Mouse (Mus musculus): ENCODE measurements at regions not wholly inside any gene's neighbourhood (a gene's known extent, or its start where the extent isn't known, plus 50 kb on each side); places are given as distances from the start of the nearest gene placed in this dataset.

DNA sequence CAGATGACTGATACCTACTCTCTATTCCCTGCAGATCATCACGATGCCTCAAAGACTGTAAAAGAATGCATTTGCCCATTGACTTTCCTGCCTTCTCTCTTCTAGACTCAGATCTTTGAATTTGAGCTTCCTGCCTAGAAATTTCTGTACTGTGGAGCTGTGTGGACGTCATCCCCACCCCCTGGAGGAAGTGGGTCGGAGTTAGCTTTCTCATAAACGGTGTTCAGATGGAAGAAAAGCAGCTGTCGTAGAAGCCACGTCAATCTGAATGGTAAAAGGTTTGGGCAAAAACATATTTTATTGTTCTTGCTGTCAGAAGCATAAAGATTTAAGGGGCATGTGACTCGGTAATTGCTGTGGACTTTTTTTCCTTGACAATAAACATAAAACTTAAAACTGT lies 154.6 kb upstream of the Mvb12b start:
- DNase-seq (ENCODE audit: low read depth, low spot score), result peak; percentile 38

GRCm38 (mm10) chr2:34038982-34039381 lies 151.2 kb upstream of the Mvb12b start:
- DNase-seq (ENCODE audit: low read depth, low spot score), result no peak

- no peak for DNase-seq (ENCODE audit: low read depth, low spot score)
These were observed 145.5 kb upstream of the Mvb12b start for GRCm38 (mm10) chr2:34033212-34033611.

GRCm38 (mm10) chr2:34031421-34031820 lies 143.7 kb upstream of the Mvb12b start:
- no peak for DNase-seq (ENCODE audit: low read depth, low spot score)

DNA sequence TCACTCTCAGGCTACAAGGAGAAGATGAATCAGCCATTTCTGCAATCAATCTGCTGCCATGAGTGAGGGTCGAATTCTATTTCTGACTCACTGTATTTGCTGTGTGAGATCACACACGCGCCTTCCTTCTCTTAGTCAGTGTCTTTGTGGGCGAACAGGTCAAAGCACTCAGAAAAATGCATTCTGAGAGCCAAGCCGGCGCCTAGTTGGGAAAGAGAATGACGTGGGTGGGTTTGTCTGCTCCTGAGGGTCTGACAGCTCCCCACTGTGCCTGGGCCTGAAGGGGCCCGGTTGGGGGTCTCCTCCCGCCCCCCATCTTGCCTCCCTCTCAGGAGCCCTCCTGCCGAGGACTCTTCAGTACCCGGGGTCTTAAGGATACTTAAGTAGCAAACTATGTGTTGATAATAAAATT lies 143.3 kb upstream of the Mvb12b start:
- no peak for DNase-seq (ENCODE audit: low read depth, low spot score)

- DNase-seq (ENCODE audit: low read depth, low spot score), result no peak
These were observed 139.7 kb upstream of the Mvb12b start for GRCm38 (mm10) chr2:34027445-34027844.

DNA sequence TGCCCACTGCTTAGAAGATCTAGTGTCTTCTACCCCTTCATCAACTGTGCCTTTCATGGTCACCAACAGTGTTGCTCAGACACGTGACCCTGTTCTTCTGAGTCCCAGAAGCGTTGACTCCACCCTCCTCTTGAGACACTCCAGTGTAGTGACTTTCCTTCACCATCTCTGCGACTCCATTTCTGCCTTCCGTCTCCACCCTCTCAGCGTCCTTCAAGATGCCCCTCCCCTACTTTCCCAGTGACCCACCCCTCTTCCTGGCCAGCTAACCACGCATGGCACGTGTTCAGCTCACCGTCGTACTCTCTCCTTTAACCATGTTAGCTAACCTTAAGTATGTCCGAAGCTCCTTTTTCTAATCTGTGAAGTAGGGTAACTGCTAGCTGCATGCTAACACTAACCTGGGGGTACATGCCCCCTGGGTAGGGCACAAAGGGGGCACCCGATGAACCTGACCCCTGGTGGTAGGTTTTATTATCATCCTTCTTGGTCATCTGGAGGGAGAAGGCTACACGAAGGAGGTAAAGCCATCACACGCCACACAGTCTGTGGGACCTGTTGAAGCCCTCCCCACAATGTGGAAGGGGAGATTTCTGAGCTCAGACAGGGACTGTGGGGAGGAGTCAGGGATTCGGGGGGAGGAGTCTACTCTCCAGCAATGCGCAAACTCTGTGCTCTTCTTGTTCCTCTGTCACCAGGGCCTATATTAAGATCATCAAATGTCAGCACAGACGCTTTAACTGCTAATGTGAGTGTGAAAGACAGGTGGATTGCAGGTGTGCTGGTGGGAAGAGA lies 139.0 kb upstream of the Mvb12b start:
- DNase-seq (ENCODE audit: low read depth, low spot score), result no peak

DNA sequence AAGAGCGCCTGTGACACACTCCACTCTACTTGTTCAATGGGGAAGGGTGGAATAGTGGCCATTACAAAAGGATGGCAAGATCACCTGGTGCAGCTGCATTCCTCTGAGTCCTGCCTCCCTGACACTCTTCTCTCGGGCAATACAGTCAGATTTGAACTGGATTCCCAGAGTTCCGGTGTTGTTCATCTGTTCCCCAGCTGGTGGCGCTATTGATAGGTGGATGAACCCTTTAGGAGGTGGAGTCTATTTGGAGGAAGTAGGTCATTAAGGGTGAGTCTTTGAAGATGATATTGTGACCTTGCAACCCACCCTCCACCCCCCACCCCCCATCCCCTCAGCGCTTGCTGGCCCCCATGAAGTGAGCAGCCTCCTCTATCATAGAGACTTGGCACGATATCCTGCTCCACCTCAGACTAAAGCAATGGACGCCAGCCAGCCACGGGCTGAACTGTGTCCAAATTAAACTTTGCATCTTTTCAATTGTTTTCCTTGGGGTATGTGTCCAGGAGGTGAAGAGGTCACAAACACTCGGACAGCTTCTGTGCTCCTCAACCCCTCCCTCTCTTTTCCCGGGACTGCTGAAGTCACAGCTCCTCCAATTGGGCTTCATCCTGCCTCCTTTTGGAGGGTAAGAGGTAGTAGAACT lies 138.1 kb upstream of the Mvb12b start:
- peak; percentile 45 for DNase-seq (ENCODE audit: low read depth, low spot score)

GRCm38 (mm10) chr2:34017142-34017453 lies 129.4 kb upstream of the Mvb12b start:
- DNase-seq (ENCODE audit: low read depth, low spot score), result no peak

- no peak for DNase-seq (ENCODE audit: low read depth, low spot score)
These were observed 128.8 kb upstream of the Mvb12b start for GRCm38 (mm10) chr2:34016350-34017141.

- no peak for DNase-seq (ENCODE audit: low read depth, low spot score)
These were observed 127.9 kb upstream of the Mvb12b start for GRCm38 (mm10) chr2:34015640-34015995.

GRCm38 (mm10) chr2:34014868-34015639 lies 127.3 kb upstream of the Mvb12b start:
- no peak for DNase-seq (ENCODE audit: low read depth, low spot score)

- no peak for DNase-seq (ENCODE audit: low read depth, low spot score)
These were observed 122.4 kb upstream of the Mvb12b start for GRCm38 (mm10) chr2:34010166-34010565.

GRCm38 (mm10) chr2:34007916-34008315 lies 120.2 kb upstream of the Mvb12b start:
- no peak for DNase-seq (ENCODE audit: low read depth, low spot score)

DNA sequence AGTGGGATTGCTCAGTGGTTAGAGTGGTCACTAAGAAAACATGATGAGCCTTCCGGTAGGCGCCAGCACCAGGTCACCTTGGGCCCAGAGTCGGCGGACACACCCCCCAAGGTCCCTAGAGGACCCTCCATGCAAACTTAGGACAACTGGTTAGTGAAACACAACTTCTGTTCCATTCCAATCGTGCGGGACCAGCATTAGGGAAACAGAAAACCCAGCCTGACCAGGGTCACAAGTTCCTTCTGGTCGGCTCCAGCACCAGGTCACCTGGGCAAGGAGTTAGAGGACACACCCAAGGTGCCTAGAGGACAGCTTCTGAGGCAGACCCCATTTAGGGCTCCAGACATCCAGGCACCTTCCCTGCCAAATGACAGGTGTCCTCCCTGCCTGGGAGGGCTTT lies 109.4 kb upstream of the Mvb12b start:
- no peak for DNase-seq (ENCODE audit: low read depth, low spot score)

GRCm38 (mm10) chr2:33996331-33996730 lies 108.6 kb upstream of the Mvb12b start:
- DNase-seq (ENCODE audit: low read depth, low spot score), result no peak

DNA sequence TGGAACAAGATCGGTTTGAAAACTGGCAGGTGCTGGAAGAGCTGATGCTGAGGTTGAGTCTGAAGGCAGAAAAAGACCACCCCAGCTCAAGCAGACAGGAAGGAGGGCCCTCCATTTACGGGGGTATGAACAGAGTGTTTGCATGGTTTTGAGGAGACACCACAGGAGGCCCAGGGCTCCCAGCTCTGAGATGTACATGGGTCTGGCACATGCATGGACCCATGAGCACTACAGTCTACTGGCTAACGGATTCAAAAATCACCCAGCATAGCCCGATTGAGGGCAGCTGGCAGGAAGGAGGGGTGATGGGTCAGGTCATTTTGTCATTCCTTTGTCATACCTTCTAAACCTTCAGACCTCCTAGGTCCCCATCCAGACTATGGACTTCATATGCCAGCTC lies 103.6 kb upstream of the Mvb12b start:
- DNase-seq (ENCODE audit: low read depth, low spot score), result no peak

- DNase-seq (ENCODE audit: low read depth, low spot score), result no peak
These were observed 103.0 kb upstream of the Mvb12b start for GRCm38 (mm10) chr2:33990711-33991110.

DNA sequence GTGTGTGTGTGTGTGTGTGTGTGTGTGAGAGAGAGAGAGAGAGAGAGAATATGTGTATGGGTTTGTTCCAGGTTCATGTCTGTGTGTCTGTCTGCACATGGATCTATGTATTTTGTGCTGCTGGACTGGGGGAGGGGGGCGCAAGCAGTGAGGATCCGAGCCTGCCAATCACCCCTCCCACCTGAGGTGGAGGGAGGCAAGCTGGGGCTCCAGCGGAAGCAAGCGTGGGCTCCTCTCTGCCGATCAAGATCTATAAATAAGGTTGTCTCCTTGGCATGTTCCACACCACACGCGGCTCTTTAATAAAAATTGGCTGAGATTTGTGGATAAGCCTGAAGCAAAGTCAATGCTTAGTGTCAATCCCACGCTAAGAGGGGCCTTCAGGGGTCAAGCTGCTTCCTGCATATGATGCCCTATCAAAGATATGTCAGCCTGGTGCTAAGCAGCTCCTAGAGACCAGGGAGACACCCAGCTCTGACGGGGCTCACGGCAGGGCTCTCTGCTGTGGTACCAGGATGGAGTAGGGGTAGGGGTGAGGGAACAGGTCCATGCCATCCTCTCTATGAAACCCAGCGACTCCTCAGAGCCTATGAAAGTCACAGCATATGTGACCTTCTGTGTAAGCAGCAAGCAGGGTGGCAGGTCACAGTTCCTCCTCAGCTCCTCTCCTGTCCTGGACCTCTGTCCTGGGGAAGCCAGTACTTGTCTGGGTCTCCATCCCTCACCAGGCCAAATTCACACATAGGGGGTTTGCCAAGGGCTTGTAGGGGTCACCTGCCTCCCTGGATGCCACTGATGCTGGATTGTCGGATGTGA lies 102.0 kb upstream of the Mvb12b start:
- DNase-seq (ENCODE audit: low read depth, low spot score), result no peak

GRCm38 (mm10) chr2:33986420-33986819 lies 98.7 kb upstream of the Mvb12b start:
- DNase-seq (ENCODE audit: low read depth, low spot score), result no peak

GRCm38 (mm10) chr2:33985316-33985715 lies 97.6 kb upstream of the Mvb12b start:
- no peak for DNase-seq (ENCODE audit: low read depth, low spot score)
